Mouse (Mus musculus): ENCODE results near the gene Tmco3. TPM values are rescaled to one million over a fixed set of nuclear protein-coding genes. Genes with fewer than 3 reads are reported as not detected.
"Not testable (repeated sequence)": the region's sequence is repeated elsewhere in the genome, so short reads cannot be mapped to it uniquely, and the experiment has no call there.

The Tmco3 gene
- polyA plus RNA-seq, 1 experiment from 2014 or later: 93.8 TPM

DNA sequence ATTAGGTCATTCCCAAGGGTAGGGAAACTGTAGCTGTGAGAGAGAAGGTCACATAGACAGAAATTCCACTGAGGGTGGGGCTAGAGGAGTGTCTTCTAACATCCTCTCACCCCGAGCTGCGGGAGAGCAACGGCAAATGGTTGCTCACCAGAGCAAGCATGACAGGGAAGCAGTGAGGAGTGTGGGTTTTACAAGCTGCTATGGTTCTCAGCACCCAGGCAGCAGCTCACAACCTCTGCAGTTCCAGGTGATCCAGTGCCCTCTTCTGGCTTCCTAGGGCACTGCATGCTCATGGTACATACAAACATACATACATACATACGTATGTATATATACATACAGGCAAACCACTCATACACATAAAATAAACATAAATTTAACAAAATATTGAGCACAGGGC, 17.9 kb downstream of the Tmco3 start:
- in situ Hi-C loops (cut with MboI; ENCODE audit: low pct_unique_long_range_greater_than_20kb): no loop called here
- CTCF ChIA-PET: interaction anchor here (0.9 to 2.1 kb wide), 4 partner anchors 9 to 22 kb away, joined by 3 to 5 read pairs (median 4); no protein-coding TSS in a partner anchor
- DNase-seq (ENCODE audit: low read depth, low spot score): no peak

DNA sequence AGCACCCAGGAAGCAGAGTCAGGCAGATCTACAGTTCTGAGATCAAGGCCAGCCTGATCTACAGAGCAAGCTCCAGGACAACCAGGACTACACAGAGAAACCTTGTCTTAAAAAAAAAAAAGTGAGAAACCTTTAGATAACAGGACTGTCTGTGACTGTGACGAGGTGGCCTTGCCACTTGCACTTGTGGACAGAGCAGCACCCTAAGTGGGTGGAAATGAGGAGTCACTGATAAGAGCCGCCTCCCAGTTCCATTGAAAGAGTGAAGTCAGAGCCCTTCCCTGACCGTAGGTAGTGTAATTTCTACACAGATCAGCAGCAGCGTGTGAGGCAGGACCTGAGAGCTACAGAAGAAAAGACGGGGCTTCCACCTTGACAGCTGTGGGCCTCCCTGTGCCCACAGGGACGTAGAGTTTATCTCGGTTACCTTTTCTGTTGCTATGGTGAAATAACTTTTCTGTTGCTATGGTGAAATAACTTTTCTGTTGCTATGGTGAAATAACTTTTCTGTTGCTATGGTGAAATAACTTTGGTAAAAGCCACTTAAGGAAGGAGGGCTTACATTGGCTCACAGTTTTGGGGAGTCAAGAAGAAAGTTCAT, 18.4 kb downstream of the Tmco3 start:
- TF ChIP-seq CTCF (IDR thresholded peaks at IDR 0.05): no peak
- POLR2A ChIA-PET: no interaction called here
- no peaks in the 10 kb centered on the region for H3K27me3 ChIP-seq
- no peak for DNase-seq (ENCODE audit: low read depth, low spot score)
- ATAC-seq: no peak
- CTCF ChIA-PET: interaction anchor here (0.9 to 2.1 kb wide), 4 partner anchors 9 to 21 kb away, joined by 3 to 5 read pairs (median 4); no protein-coding TSS in a partner anchor
- in situ Hi-C loops (cut with MboI; ENCODE audit: low pct_unique_long_range_greater_than_20kb): no loop called here

More for the DNA sequence above, 17.9 kb downstream of the Tmco3 start:
- POLR2A ChIA-PET: no interaction called here
- no peak for TF ChIP-seq CTCF (IDR thresholded peaks at IDR 0.05)
- ATAC-seq: no peak
- H3K27me3 ChIP-seq: no peaks in the 10 kb centered on the region

DNA sequence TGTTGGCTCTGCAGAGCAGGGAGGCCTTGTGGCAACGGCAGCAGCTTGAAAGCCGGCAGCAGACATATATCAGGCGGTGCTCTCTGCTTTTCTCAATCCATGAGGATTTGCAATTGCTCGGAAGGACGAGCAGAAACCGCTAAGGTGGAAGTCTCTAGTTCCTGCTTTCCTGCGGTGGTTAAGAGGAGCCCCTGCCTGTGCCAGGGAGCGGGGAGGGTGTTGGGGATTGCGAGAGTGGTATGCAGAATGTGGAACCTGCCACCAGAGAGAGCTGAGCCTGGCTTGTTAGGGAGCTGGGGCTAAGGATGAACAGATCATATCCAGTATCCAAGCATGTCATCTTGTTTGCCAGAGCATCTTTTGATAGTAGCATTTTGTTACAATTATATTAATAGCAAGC, 18.9 kb downstream of the Tmco3 start:
- no peak for TF ChIP-seq CTCF (IDR thresholded peaks at IDR 0.05)
- ChIA-PET CTCF (no interaction called here), POLR2A (no interaction called here)
- no peaks in the 10 kb centered on the region for H3K27me3 ChIP-seq
- no peak for ATAC-seq
- in situ Hi-C loops (cut with MboI; ENCODE audit: low pct_unique_long_range_greater_than_20kb): no loop called here
- DNase-seq (ENCODE audit: low read depth, low spot score): no peak

DNA sequence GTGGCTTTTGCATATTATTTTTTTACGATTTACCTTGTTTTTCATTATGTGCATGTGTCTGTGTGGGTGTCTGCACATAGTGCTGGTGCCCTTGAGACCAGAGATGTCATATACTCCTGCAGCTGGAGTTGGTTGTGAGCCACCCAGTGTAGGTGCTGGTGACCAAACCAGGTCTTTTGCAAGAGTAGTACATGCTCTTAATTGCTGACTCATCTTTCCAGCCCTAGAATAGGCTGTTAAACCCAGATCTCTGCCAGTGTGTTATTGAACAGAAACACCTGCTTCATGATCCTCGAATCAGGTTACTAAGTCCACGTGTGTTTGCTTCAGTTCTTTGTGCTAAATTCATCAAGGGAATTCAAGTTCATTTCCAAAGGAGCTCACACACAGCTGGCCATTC, 26.9 kb downstream of the Tmco3 start:
- DNase-seq (ENCODE audit: low read depth, low spot score): no peak
- in situ Hi-C loops (cut with MboI; ENCODE audit: low pct_unique_long_range_greater_than_20kb): no loop called here
- POLR2A ChIA-PET: no interaction called here
- no peaks in the 10 kb centered on the region for H3K27me3 ChIP-seq
- ATAC-seq: no peak
- CTCF ChIA-PET: interaction anchor here (0.8 to 1.8 kb wide), 2 partner anchors 9 to 12 kb away, joined by 3 to 7 read pairs; no protein-coding TSS in a partner anchor
- TF ChIP-seq CTCF (IDR thresholded peaks at IDR 0.05): no peak

DNA sequence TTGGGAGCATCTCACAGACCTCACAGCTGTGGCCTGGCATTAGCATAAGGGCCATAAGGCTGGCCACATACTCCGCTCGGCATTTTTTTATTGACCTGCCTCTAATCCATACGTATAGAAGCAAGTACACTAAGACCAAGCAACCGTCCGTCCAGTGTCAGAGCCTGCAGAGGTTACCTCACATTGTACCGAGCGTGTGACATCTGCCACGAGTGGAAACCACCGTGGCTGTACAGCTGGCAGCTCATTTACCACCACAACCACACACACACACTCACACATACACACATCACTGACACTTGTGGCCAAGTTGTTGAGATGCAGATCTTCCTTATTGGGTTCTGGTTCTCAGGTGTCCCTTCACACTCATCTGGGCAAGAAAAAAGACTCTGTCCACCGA, 28.7 kb downstream of the Tmco3 start:
- POLR2A ChIA-PET: no interaction called here
- TF ChIP-seq CTCF (IDR thresholded peaks at IDR 0.05): no peak
- no peaks in the 10 kb centered on the region for H3K27me3 ChIP-seq
- no peak for DNase-seq (ENCODE audit: low read depth, low spot score)
- in situ Hi-C loops (cut with MboI; ENCODE audit: low pct_unique_long_range_greater_than_20kb): no loop called here
- CTCF ChIA-PET: no interaction called here
- no peak for ATAC-seq

DNA sequence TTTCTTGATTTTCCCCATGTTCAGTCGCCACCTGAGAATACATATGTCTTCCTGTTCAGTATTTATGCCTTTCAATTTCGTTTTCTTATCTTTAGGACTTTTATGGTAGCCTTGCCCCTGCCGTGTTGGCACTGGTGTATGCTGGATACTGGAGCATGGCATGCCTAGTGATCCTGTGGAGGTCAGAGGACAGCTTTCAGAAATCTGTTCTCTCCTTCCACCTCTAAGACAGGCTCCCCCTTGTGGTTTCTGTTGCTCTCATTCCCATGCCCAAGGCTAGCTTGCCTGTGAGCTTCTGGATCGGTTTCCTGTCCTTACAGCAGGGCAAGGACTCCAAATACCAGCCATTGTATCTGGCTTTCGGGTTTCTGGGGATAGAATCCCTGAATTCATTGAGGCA, 38.6 kb downstream of the Tmco3 start:
- ChIA-PET CTCF (interaction anchor here (1.0 to 2.0 kb wide), 6 partner anchors 8 to 311 kb away, joined by 3 to 7 read pairs (median 3); no protein-coding TSS in a partner anchor), POLR2A (no interaction called here)
- ATAC-seq (peak; percentile 47), DNase-seq (ENCODE audit: low read depth, low spot score) (no peak)
- in situ Hi-C loops (cut with MboI; ENCODE audit: low pct_unique_long_range_greater_than_20kb): no loop called here
- H3K27me3 ChIP-seq: no peaks in the 10 kb centered on the region
- peak; percentile 69 for TF ChIP-seq CTCF (IDR thresholded peaks at IDR 0.05)

DNA sequence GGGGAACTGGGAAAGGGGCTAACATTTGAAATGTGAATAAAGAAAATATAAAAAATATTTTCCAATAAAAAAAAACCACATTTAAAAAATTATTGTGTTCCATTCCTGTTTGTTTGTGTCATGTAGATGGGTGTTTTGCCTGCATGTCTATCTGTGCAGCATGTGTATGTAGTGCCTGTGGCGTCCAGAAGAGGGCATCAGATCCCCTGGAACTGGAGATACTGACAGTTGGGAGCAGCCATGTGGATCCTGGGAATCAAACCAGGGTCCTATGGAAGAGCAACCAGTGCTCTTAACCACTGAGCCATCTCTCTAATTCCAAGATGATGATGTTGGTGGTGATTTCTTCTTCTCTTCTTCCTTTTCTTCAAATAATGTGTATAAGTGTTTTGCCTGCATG, 46.7 kb downstream of the Tmco3 start:
- DNase-seq (ENCODE audit: low read depth, low spot score) (no peak), ATAC-seq (no peak)
- CTCF ChIA-PET: no interaction called here
- in situ Hi-C loops (cut with MboI; ENCODE audit: low pct_unique_long_range_greater_than_20kb): no loop called here
- H3K27me3 ChIP-seq: no peaks in the 10 kb centered on the region
- POLR2A ChIA-PET: no interaction called here
- TF ChIP-seq CTCF (IDR thresholded peaks at IDR 0.05): no peak

DNA sequence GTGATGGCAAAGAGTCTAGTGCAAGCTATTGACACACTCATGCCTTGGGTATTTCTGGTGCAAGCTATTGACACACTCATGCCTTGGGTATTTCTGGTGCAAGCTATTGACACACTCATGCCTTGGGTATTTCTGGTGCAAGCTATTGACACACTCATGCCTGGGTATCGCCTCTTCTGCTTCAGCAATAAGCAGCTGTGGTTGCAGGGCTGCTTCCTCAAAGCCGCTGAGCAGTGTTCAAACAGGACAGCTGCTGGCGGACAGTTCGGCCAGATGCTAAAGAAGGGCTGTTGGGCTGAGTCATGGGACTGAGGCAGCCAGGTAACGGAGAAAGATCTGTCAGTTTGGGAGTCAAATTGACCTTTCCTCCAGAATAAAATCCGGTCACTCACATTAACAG, 49.3 kb downstream of the Tmco3 start:
- DNase-seq (ENCODE audit: low read depth, low spot score); in situ Hi-C loops (cut with MboI; ENCODE audit: low pct_unique_long_range_greater_than_20kb); POLR2A ChIA-PET; ATAC-seq; H3K27me3 ChIP-seq: not testable (repeated sequence)
- CTCF ChIA-PET: interaction anchor here (1.0 kb wide), 1 partner anchor 9 kb away, joined by 3 read pairs; no protein-coding TSS in a partner anchor

DNA sequence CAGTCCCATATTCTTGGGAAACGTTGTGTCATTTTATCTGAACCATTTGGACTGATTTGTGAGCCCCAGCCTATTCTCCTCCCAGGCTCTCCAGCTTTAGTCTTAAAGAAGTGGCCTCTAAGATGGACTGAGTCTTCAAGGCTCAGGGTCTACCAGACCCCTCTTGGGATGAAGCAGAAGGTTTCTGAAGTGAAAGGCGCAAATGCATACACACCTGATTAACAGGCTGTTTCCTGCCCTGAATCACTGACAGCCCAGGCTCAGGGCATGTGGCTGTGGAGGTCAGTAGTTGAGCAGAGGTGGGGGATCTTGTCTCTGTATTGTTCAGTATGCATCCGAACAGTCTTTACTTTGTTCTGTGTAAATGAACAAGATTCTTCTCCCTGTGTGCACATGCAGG, 49.7 kb downstream of the Tmco3 start:
- ATAC-seq (no peak), DNase-seq (ENCODE audit: low read depth, low spot score) (no peak)
- TF ChIP-seq CTCF (IDR thresholded peaks at IDR 0.05): no peak
- in situ Hi-C loops (cut with MboI; ENCODE audit: low pct_unique_long_range_greater_than_20kb): no loop called here
- POLR2A ChIA-PET: no interaction called here
- CTCF ChIA-PET: no interaction called here
- H3K27me3 ChIP-seq: no peaks in the 10 kb centered on the region

DNA sequence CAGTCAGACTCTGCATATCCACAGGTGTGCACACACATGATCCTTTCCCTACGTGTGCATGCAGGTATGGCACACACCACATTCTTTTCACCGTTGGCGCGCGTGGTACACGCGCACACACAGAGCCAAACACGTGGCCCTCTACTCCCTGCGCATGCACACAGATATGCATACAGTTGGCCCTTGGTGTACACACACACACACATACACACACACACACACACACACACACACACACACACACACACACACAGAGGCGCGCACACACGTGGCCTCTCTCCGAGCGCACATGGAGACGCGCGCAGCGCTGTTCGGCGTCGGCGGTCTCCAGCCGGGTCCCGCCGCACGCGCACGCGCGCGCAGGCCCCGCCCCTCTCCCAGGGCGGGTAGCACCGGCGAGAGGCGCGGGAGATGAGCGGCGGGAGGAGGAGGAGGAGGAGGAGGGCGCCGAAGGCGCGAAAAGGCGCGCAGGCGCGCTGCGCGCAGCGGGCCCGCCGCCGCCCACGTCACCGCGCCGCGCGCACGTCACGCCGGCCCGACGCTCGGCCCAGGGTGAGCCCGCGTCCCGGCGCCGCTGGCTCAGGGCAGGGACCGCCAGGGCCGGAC, 50.4 kb downstream of the Tmco3 start, which contains the start of gene Tfdp1:
Gene Tfdp1 (plus strand): TSS at position 497 of the 606 bp plus-strand sequence.
- TF ChIP-seq CTCF (IDR thresholded peaks at IDR 0.05): no peak
- CTCF ChIA-PET: no interaction called here
- DNase-seq (ENCODE audit: low read depth, low spot score) (no peak), ATAC-seq (peak; percentile 83)
- POLR2A ChIA-PET: no interaction called here
- no peaks in the 10 kb centered on the region for H3K27me3 ChIP-seq
- in situ Hi-C loops (cut with MboI; ENCODE audit: low pct_unique_long_range_greater_than_20kb): no loop called here

DNA sequence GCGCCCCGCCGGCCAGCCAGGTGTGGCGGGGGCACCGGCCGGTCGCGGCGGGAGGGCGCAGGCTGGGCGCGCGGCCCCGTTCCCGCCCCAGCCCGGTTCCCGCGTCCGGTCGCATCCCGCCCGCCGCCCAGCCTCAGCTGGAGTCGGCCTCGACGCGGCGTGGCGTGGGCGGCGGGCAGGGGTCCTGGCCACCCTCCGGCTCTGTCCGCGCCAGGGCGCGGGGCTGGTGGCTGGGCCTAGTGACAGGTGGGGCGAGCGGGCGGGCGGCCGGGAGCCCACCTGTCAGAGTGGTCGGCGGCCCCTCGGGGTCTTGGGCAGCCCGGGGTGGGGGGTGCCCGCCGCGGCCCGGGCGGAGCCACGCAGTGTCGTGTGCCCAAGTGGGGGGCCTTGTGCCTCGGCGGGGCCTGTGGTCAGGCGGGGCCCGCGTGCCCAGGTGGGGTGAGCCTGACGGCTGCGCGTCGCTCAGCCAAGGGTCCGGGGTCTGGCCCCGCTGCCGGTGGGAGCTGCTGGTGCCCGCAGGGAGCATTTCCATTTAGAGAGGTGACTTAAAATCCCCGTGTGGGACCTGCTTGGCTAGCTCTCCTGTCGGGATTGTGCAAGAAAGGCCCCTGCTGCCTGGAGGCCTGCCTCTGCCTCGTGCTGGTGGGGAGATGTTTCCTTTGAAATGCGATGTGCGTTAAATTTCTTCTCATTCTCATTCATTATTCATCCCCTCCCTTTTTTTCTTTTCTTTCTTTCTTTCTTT, 51.1 kb downstream of the Tmco3 start:
- in situ Hi-C loops (cut with MboI; ENCODE audit: low pct_unique_long_range_greater_than_20kb): no loop called here
- DNase-seq (ENCODE audit: low read depth, low spot score) (no peak), ATAC-seq (peak; percentile 48)
- no peaks in the 10 kb centered on the region for H3K27me3 ChIP-seq
- no peak for TF ChIP-seq CTCF (IDR thresholded peaks at IDR 0.05)
- POLR2A ChIA-PET: no interaction called here
- CTCF ChIA-PET: no interaction called here

Measured in Patski (cell line).